Mouse (Mus musculus): Measurements from ENCODE around the gene Hspa1a.

Gene Hspa1a

DNA sequence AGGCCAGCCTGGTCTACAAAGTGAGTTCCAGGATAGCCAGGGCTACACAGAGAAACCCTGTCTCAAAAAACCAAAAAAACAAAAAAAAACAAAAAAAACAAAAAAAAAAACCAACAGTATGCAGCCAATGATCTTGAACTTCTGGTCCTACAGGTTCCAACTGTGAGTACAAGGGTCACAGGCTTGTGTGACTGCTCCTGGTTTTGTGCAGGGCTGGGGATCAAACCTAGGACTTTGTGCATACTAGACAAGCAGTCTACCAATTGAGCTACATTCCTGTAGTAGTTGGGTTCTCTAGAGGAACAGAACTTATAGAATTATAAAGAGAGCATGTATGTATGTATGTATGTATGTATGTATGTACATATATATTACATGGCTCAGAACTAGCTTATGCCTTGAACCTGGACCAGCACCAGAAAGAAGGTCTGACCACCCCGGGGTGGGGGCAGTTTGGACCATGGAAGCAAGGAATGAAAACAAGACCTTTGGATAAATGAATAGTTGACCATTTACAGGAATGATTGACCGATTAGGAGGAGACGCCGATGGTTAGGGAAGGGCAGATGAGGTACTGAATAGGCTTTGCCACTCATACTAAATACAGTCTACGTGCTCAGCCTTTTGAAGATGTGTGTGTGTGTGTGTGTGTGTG lies 25.3 kb downstream of the Hspa1a start:
- no peak for DNase-seq (ENCODE audit: low spot score)

- no peak for DNase-seq (ENCODE audit: low spot score)
These were observed 27.6 kb downstream of the Hspa1a start for GRCm38 (mm10) chr17:34944362-34944761.

- DNase-seq (ENCODE audit: low spot score), result no peak
These were observed 28.7 kb downstream of the Hspa1a start for GRCm38 (mm10) chr17:34943128-34943815.

GRCm38 (mm10) chr17:34941344-34942041 lies 30.5 kb downstream of the Hspa1a start:
- DNase-seq (ENCODE audit: low spot score), result peak; percentile 56

- DNase-seq (ENCODE audit: low spot score), result no peak
These were observed 33.9 kb downstream of the Hspa1a start for GRCm38 (mm10) chr17:34937960-34938505.

- DNase-seq (ENCODE audit: low spot score), result no peak
These were observed 37.1 kb downstream of the Hspa1a start for GRCm38 (mm10) chr17:34934830-34935229.

DNA sequence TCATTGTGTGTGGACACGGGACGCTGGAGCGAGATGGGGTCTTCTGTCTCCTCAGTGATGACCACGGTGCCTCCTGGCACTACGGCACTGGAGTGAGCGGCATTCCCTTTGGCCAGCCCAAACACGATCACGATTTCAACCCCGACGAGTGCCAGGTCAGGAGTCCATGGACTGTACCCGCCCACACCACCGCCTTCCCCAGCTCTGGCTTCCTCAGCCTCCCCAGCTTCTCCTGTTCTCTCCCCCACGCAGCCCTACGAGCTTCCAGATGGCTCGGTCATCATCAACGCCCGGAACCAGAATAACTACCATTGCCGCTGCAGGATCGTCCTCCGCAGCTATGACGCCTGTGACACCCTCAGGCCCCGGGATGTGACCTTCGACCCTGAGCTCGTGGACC lies 37.9 kb downstream of the Hspa1a start:
- DNase-seq (ENCODE audit: low spot score), result peak; percentile 20

- DNase-seq (ENCODE audit: low spot score), result no peak
These were observed 39.7 kb downstream of the Hspa1a start for GRCm38 (mm10) chr17:34932287-34932686.

- DNase-seq (ENCODE audit: low spot score), result no peak
These were observed 40.2 kb downstream of the Hspa1a start for GRCm38 (mm10) chr17:34931735-34932098.

DNA sequence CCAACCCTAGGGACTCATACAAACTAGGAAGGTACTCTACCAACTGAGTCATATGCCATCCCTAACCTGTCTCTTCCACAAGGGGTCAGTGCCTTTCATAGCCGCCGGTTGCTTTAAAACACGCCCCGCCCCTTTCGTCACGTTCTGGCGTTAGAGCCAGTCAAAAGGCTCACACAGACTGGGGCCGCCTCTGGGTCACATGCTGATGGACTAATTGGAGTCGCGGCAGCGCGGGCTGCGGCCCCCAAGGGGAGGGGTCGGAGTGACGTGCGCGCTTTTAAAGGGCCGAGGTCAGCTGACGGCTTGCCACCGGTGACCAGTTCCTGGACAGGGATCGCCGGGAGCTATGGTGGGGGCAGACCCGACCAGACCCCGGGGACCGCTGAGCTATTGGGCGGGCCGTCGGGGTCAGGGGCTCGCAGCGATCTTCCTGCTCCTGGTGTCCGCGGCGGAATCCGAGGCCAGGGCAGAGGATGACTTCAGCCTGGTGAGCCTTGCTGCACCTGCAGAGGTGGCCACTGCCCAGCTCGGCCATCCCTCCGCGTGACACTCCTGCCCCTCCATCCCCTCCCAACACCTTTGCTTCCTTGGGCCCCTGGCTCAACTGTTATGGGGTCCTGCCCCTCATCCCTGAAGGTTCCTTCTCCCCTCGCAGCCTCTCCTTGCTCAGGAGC lies 40.8 kb downstream of the Hspa1a start, which contains the start of gene Neu1:
Gene Neu1, plus strand, starts transcription at position 193 of the 674 bp plus-strand sequence.
- DNase-seq (ENCODE audit: low spot score), result peak; percentile 99

DNA sequence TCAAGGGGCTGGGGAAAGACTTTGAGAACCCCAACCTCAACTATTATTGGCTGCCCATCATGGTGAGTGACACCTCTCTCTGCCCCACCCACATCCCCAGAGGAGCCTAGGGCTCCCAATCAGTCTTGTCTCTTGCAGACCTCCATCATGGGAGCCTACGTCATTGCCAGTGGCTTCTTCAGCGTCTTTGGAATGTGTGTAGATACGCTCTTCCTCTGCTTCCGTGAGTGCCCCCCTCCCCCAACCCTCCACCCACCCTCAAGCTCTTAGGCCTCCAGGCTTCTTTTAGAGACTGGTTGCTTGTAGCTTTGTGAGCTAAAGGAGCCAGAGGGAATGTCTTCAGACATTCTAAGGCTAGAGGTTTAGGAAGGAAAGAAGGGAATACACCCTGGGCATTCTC lies 43.1 kb downstream of the Hspa1a start:
- DNase-seq (ENCODE audit: low spot score), result no peak

DNA sequence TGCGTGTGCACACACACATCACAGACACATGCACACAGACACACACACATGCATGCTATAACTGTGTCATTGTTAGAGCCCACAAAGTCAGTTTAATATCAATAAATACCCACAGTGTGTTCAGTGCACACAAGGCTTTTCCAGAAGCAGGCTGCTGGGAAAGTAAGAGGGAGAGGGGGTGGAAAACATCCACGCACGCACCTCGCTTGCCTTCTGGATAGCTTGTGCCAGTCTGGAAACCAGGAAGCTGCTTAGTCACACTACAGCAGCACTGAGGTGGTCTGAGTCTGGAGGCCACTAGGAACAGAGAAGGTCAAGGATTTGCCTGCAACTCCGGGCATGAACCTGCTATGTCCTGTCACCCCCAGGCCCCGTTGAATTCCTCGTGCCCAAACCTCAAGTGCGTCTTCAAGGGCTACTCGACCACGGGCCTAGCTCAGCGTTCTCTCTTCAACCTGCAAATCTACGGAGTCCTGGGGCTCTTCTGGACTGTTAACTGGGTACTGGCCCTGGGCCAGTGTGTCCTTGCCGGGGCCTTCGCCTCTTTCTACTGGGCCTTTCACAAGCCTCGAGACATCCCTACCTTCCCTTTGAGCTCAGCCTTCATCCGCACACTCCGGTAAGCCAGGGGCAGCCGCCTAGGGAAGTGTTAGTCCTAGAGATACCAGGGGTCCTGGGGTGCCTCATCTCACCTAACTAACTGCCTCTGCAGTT lies 44.5 kb downstream of the Hspa1a start:
- DNase-seq (ENCODE audit: low spot score), result no peak

- no peak for DNase-seq (ENCODE audit: low spot score)
These were observed 47.7 kb downstream of the Hspa1a start for GRCm38 (mm10) chr17:34924258-34924657.

DNA sequence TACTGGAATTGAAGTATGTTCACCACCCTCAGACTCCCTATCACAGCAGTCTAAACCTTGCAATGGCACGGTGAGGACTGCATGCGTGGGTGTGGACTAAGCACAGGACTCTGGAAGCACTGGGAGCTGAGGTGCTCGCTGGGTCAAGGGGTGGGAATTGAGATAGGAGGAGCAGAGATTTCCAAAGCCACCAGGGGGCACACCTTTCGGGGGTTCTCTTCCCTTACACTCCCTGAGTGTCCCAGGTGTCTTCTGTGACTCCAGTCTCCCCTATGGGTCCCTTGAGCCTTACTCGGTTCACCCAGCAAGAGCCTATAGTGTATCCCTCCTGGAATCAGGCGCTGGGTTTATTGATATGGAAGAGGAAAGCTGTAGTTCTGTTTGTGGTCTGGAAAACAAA lies 49.0 kb downstream of the Hspa1a start:
- no peak for DNase-seq (ENCODE audit: low spot score)

Data from embryo, embryonic 10 days (tissue).